Mouse (Mus musculus) testis, adult 2 months (tissue): ENCODE data around the gene Olfr316. TPM values are rescaled to one million over a fixed set of nuclear protein-coding genes. Genes with fewer than 3 reads are reported as not detected.

Experiments
- H3K27ac ChIP-seq: fragments of 200-500 bp; 2 replicates; pipeline ENCODE4 v1.5.1; 2012; ENCODE audit warnings: low read depth, low read length; ENCODE audit not compliant: control insufficient read depth, insufficient read depth
- H3K27me3 ChIP-seq: fragments of 200-500 bp; 2 replicates; pipeline ENCODE4 v1.6.1; 2012; ENCODE audit warnings: mild to moderate bottlenecking, low read length, moderate library complexity; ENCODE audit not compliant: control insufficient read depth, insufficient read depth
- H3K36me3 ChIP-seq: fragments of 200-500 bp; 2 replicates; pipeline ENCODE4 v1.6.1; 2012; ENCODE audit warnings: mild to moderate bottlenecking, low read length; ENCODE audit not compliant: control insufficient read depth, insufficient read depth
- H3K4me1 ChIP-seq: fragments of 200-500 bp; 2 replicates; pipeline ENCODE4 v1.6.1; 2012; ENCODE audit warnings: low read length; ENCODE audit not compliant: control insufficient read depth, insufficient read depth
- H3K4me3 ChIP-seq: fragments of 200-500 bp; 2 replicates; pipeline ENCODE4 v1.5.1; 2012; ENCODE audit warnings: low read depth, mild to moderate bottlenecking, low read length, moderate library complexity, mixed read lengths; ENCODE audit not compliant: control insufficient read depth
- CTCF ChIP-seq: fragments of 200-500 bp; IDR thresholded peaks from 2 replicates; pipeline ENCODE4 v1.5.1; 2012; ENCODE audit warnings: low read depth, mild to moderate bottlenecking, inconsistent platforms, low read length, moderate library complexity; ENCODE audit not compliant: control insufficient read depth, insufficient read depth, insufficient replicate concordance
- POLR2A ChIP-seq: fragments of 200-500 bp; IDR thresholded peaks from 2 replicates; pipeline ENCODE4 v1.6.1; 2012; ENCODE audit warnings: low read depth, mild to moderate bottlenecking, inconsistent platforms, low read length, moderate library complexity; ENCODE audit not compliant: control insufficient read depth
- polyA plus RNA-seq: library from polyadenylated mRNA; depleted of rRNA; stranded (reverse); fragments of >200 nt; gene quantifications from 2 replicates; pipeline ENCODE4 v1.2.3, GENCODE M21; 2012

Olfr316 gene
- polyA plus RNA-seq, 1 experiment = 3.1 TPM

DNA sequence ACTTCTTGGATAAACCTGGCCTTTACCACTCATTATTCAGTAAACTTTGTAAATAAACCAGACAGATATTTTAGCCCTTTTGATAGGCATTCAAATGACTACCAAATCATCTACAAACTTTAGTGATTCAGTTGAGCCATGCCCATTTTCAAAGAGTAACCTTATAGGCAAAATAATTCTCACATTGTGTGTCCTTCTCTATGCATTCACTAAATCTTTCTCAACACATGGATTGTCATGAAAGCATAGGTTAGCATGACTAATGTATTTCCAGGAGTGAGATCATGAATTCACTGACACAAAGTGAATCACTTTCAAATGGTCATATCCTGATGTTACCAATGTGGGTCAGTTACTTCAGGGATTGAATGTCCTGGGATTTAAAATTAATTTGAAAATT lies 20.4 kb downstream of the Olfr316 start, which contains the start of gene Olfr315:
Gene Olfr315, plus strand, starts transcription at position 301 of the 400 bp plus-strand sequence.
- no peak within 1 kb of the TSS for H3K27ac ChIP-seq
- H3K4me1 ChIP-seq = no peaks in the 10 kb centered on the region
- H3K27me3 ChIP-seq = no peaks in the 10 kb centered on the region
- TF ChIP-seq CTCF = no peak
- H3K36me3 ChIP-seq = no peaks in the 10 kb centered on the region
- H3K4me3 ChIP-seq = no peak within 1 kb of the TSS

DNA sequence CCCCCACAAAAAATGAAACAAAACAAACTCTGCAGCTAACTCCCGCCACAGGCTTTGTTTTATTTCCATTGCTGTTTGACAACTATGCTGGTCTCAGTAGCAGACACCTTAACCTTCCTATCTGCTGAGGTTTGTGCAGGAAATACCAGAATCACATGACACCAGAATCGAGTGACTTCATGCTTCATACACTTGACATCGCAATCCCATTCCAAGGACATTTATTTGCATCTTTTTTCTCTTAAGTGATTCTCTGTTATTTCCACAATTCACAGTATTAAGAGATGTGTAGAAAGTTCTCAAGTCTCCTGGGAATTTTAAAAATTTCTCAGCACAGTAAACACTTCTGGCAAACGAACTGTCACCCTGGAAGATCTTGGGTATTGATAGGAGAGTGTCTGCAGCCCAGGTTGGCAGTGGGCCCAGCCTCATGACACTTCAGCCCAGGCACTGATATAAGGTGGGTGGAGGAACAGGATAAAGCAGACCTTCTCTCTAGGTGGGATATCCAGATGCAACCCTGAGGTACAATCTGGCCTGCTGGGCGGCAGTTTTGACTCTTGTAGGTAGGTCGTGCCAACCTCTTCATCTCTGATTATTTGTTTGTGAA lies 30.1 kb downstream of the Olfr316 start, which contains the start of gene Olfr314:
Gene Olfr314, plus strand, starts transcription at position 473 of the 610 bp plus-strand sequence.
- no peak for TF ChIP-seq POLR2A
- no peak for TF ChIP-seq CTCF
- Histone ChIP-seq H3K4me3 (no peak within 1 kb of the TSS), H3K27me3 (no peaks in the 10 kb centered on the region), H3K4me1 (peaks cover 11% of the 10 kb centered on the region; the same call in 1 of the 2 replicates), H3K27ac (no peak within 1 kb of the TSS), H3K36me3 (no peaks in the 10 kb centered on the region)

GRCm38 (mm10) chr11:58784182-58784581 lies 31.6 kb downstream of the Olfr316 start:
- TF ChIP-seq CTCF (no peak), POLR2A (no peak)
- H3K4me1 ChIP-seq = peaks cover 9% of the 10 kb centered on the region; the same call in 1 of the 2 replicates
- no peaks in the 10 kb centered on the region for H3K36me3 ChIP-seq
- H3K27me3 ChIP-seq = no peaks in the 10 kb centered on the region
- no peak overlapping the region for H3K4me3 ChIP-seq
- no peak overlapping the region for H3K27ac ChIP-seq

DNA sequence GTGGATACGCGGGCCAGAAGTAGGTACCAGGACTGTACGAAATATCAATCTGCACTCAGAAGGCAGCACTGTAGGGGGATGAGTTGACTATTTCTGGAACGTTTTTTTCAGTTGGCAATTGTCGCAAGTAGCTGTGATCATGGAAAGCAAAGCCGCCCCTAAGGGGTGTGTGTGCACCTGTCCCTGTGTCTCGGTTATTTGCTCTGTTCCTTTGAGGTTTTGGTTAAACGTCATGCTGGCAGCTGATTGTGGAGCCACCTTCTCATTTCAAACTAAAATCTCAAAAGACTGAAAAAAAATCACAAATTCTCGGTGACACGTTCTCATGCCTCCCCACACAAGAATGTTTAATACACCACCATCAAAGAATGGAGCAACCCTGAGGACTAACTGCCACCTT lies 35.1 kb downstream of the Olfr316 start:
- H3K4me1 ChIP-seq = peaks cover 9% of the 10 kb centered on the region; the same call in 1 of the 2 replicates
- no peak overlapping the region for H3K27ac ChIP-seq
- H3K27me3 ChIP-seq = no peaks in the 10 kb centered on the region
- no peaks in the 10 kb centered on the region for H3K36me3 ChIP-seq
- H3K4me3 ChIP-seq = no peak overlapping the region
- TF ChIP-seq CTCF (no peak), POLR2A (no peak)

- H3K36me3 ChIP-seq = no peaks in the 10 kb centered on the region
Observed at GRCm38 (mm10) chr11:58788346-58788745, 35.8 kb downstream of the Olfr316 start.

GRCm38 (mm10) chr11:58789532-58789931 lies 37.0 kb downstream of the Olfr316 start:
- Histone ChIP-seq H3K36me3 (no peaks in the 10 kb centered on the region), H3K27ac (no peak overlapping the region), H3K4me1 (peaks cover 9% of the 10 kb centered on the region; the same call in 1 of the 2 replicates), H3K4me3 (no peak overlapping the region), H3K27me3 (no peaks in the 10 kb centered on the region)
- TF ChIP-seq CTCF (no peak), POLR2A (no peak)

More at GRCm38 (mm10) chr11:58788346-58788745, 35.8 kb downstream of the Olfr316 start:
- H3K27me3 ChIP-seq = no peaks in the 10 kb centered on the region
- no peak overlapping the region for H3K4me3 ChIP-seq
- H3K4me1 ChIP-seq = peaks cover 9% of the 10 kb centered on the region; the same call in 1 of the 2 replicates
- H3K27ac ChIP-seq = no peak overlapping the region
- no peak for TF ChIP-seq CTCF
- TF ChIP-seq POLR2A = no peak

- Histone ChIP-seq H3K36me3 (no peaks in the 10 kb centered on the region), H3K4me1 (peaks cover 9% of the 10 kb centered on the region; the same call in 1 of the 2 replicates), H3K27me3 (no peaks in the 10 kb centered on the region), H3K4me3 (no peak overlapping the region), H3K27ac (no peak overlapping the region)
- TF ChIP-seq POLR2A (no peak), CTCF (no peak)
Observed at GRCm38 (mm10) chr11:58790053-58790452, 37.5 kb downstream of the Olfr316 start.

GRCm38 (mm10) chr11:58790646-58791045 lies 38.1 kb downstream of the Olfr316 start:
- H3K4me3 ChIP-seq = no peak overlapping the region
- H3K27me3 ChIP-seq = no peaks in the 10 kb centered on the region
- peaks cover 9% of the 10 kb centered on the region; the same call in 1 of the 2 replicates for H3K4me1 ChIP-seq
- TF ChIP-seq CTCF (no peak), POLR2A (no peak)
- no peak overlapping the region for H3K27ac ChIP-seq
- no peaks in the 10 kb centered on the region for H3K36me3 ChIP-seq
